9 mouse cellular contexts compared by ENCODE assay signal in the genomic region with DNA sequence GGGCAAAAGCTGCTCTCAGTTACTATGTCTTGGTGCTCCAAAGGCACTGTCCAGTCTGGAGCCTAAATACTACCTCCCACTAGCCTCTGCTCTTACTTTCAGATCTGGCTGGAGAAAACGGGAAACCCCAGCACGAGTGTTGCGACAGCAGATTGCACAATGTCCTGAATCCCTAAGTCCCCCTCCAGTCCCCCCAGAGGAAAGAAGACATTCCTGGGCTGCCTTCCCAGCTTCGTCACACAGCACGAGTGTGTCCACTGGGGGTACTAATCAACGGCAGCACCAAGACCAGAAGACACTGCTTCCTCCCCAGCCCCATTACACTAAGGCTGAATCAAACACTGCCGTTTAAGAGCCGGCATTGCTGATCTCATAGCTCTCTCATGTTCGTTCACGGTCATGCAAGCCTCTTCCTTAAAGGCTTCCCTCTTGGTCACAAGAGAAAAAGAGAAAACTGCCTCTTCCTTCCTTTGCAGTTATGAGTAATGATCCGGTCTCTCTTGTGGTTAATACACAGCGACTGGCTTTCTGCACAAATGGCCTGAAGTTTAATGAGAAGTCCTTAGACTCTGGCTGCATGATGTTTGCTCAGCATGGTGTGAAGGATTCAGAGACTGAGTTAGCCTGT. TPM values are rescaled to one million over a fixed set of nuclear protein-coding genes. Genes with fewer than 3 reads are reported as not detected.
DNase-seq lines count a peak whose midpoint lies in the region; ATAC-seq lines count a peak whose summit lies in the region.
"Had no signal": no experiment of that assay in that cellular context is flagged by ENCODE, and none has a peak within 500 bp of the region (broad histone marks: within the 10 kb centered on the region; RNA-seq: fewer than 3 reads in every experiment).

No protein-coding gene starts in this region.

- H3K4me1 ChIP-seq in liver, embryonic 11.5 days (replicated peaks; ENCODE audit: control insufficient read depth, insufficient read depth, low read length) = no peaks in the 10 kb centered on the region
- H3K4me1 ChIP-seq in intestine, embryonic 15.5 days (replicated peaks) = 0 out of 2 replicates have a peak, but pooled peaks cover 8% of the 10 kb centered on the region
- no peaks in the 10 kb centered on the region for H3K4me1 ChIP-seq in midbrain, embryonic 16.5 days (ENCODE audit: control insufficient read depth, insufficient read depth, low read length)

- H3K9ac ChIP-seq in liver, embryonic 11.5 days (ENCODE audit: low read depth, low read length) = no peak overlapping the region
- H3K9ac ChIP-seq in intestine, embryonic 15.5 days = no peak overlapping the region
- H3K9ac ChIP-seq in midbrain, embryonic 16.5 days (ENCODE audit: low read depth, low read length) = no peak overlapping the region

- no peaks in the 10 kb centered on the region for H3K27me3 ChIP-seq in liver, embryonic 11.5 days (replicated peaks; ENCODE audit: control insufficient read depth, insufficient read depth, low read length)
- no peaks in the 10 kb centered on the region for H3K27me3 ChIP-seq in intestine, embryonic 15.5 days (replicated peaks)
- H3K27me3 ChIP-seq in midbrain, embryonic 16.5 days (ENCODE audit: control insufficient read depth, insufficient read depth, low read depth, low read length) = no peaks in the 10 kb centered on the region

- H3K4me2 ChIP-seq in liver, embryonic 11.5 days = no peak overlapping the region
- no peak overlapping the region; the same call in 1 of the 2 replicates for H3K4me2 ChIP-seq in intestine, embryonic 15.5 days (replicated peaks)
- no peak overlapping the region for H3K4me2 ChIP-seq in midbrain, embryonic 16.5 days (ENCODE audit: low read length)

- ATAC-seq in liver, embryonic 11.5 days (replicated peaks; ENCODE audit: low FRiP score) = no peak
- 0 out of 2 replicates have a peak, but pooled peaks have one; percentile 49 for ATAC-seq in intestine, embryonic 15.5 days
- no peak for ATAC-seq in midbrain, embryonic 16.5 days
- no peak for ATAC-seq in inflammation-experienced regulatory T-cells, adult 6 months

- H3K36me3 ChIP-seq in liver, embryonic 11.5 days (ENCODE audit: control insufficient read depth, insufficient read depth, low read length) = no peaks in the 10 kb centered on the region
- no peaks in the 10 kb centered on the region for H3K36me3 ChIP-seq in intestine, embryonic 15.5 days
- no peaks in the 10 kb centered on the region for H3K36me3 ChIP-seq in midbrain, embryonic 16.5 days (ENCODE audit: control insufficient read depth, insufficient read depth, low read length)

- no peak overlapping the region for H3K27ac ChIP-seq in liver, embryonic 11.5 days (ENCODE audit: low read depth, low read length)
- H3K27ac ChIP-seq in intestine, embryonic 15.5 days = peak overlapping the region; percentile 42; the same call in 1 of the 2 replicates
- no peak overlapping the region for H3K27ac ChIP-seq in midbrain, embryonic 16.5 days (ENCODE audit: low read length)

- WGBS in liver, embryonic 11.5 days = 45% methylated on average over 12 of the region's 12 CpGs
- WGBS in intestine, embryonic 15.5 days = 34% methylated on average over 12 of the region's 12 CpGs
- 43% methylated on average over 12 of the region's 12 CpGs for WGBS in midbrain, embryonic 16.5 days

- H3K4me3 ChIP-seq in liver, embryonic 11.5 days (ENCODE audit: low read depth, low read length) = no peak overlapping the region
- H3K4me3 ChIP-seq in intestine, embryonic 15.5 days (replicated peaks) = no peak overlapping the region
- no peak overlapping the region for H3K4me3 ChIP-seq in midbrain, embryonic 16.5 days (ENCODE audit: low read depth, low read length)

- H3K9me3 ChIP-seq in liver, embryonic 11.5 days (ENCODE audit: control insufficient read depth, low read length) = no peaks in the 10 kb centered on the region
- no peaks in the 10 kb centered on the region for H3K9me3 ChIP-seq in intestine, embryonic 15.5 days
- H3K9me3 ChIP-seq in midbrain, embryonic 16.5 days (replicated peaks; ENCODE audit: control insufficient read depth, low read length, poor library complexity, severe bottlenecking) = no peaks in the 10 kb centered on the region

- peak; percentile 7 for DNase-seq in liver
- no peak for DNase-seq in liver, embryonic 11.5 days (ENCODE audit: low spot score)
- peak; percentile 88 for DNase-seq in gastrocnemius, adult 18-20 months (ENCODE audit: low spot score)
- peak; percentile 68 for DNase-seq in lung, postnatal 25 days (ENCODE audit: low spot score)
- DNase-seq in layer of hippocampus, adult 9-10 months (ENCODE audit: low spot score) = no peak

RNA-seq across cellular contexts. Expression of gene Ccl2, which starts 28.5 kb away (rescaled TPM):
- 1.4 and 1.8 TPM in 2 replicates for polyA plus RNA-seq in liver, embryonic 11.5 days (2014; fragmentation: Nextera tagmentation; extraction: Ambion mirVana)
- 1 to 10 TPM in 1 of 2 experiments, under 1 TPM in 1; 0.48 to 1.5 TPM for total RNA-seq in gastrocnemius, adult 18-20 months (2021)
- 10.2 and 10.4 TPM in 2 replicates for polyA plus RNA-seq in intestine, embryonic 15.5 days (2015; fragmentation: Nextera tagmentation; extraction: Ambion mirVana)
- 0.31 TPM in 1 of 2 replicates, not detected in the other for polyA plus RNA-seq in midbrain, embryonic 16.5 days (2015; fragmentation: Nextera tagmentation; extraction: Ambion mirVana)
- polyA plus RNA-seq in inflammation-experienced regulatory T-cells, adult 6 months (2017; shearing (Covaris generic)) = not detected
- polyA plus RNA-seq: limb, embryonic 11.5 days had no signal

RNA-seq across cellular contexts. Expression of gene Gm17268, which starts 31.5 kb away (rescaled TPM):
- polyA plus RNA-seq in liver, embryonic 11.5 days (2014; fragmentation: Nextera tagmentation; extraction: Ambion mirVana) = not detected in 2 replicates
- total RNA-seq in gastrocnemius, adult 18-20 months (2021) = not detected
- polyA plus RNA-seq in intestine, embryonic 15.5 days (2015; fragmentation: Nextera tagmentation; extraction: Ambion mirVana) = not detected in 2 replicates
- polyA plus RNA-seq in midbrain, embryonic 16.5 days (2015; fragmentation: Nextera tagmentation; extraction: Ambion mirVana) = not detected in 2 replicates
- polyA plus RNA-seq in inflammation-experienced regulatory T-cells, adult 6 months (2017; shearing (Covaris generic)) = not detected
- polyA plus RNA-seq: limb, embryonic 11.5 days had no signal

RNA-seq across cellular contexts. Expression of gene Ccl7, which starts 38.6 kb away (rescaled TPM):
- 0.36 and 0.39 TPM in 2 replicates for polyA plus RNA-seq in liver, embryonic 11.5 days (2014; fragmentation: Nextera tagmentation; extraction: Ambion mirVana)
- 1 to 10 TPM in 1 of 2 experiments, not detected in 1; 1.2 TPM for total RNA-seq in gastrocnemius, adult 18-20 months (2021)
- polyA plus RNA-seq in intestine, embryonic 15.5 days (2015; fragmentation: Nextera tagmentation; extraction: Ambion mirVana) = 3.6 and 5.1 TPM in 2 replicates
- polyA plus RNA-seq in midbrain, embryonic 16.5 days (2015; fragmentation: Nextera tagmentation; extraction: Ambion mirVana) = 0.27 and 0.48 TPM in 2 replicates
- polyA plus RNA-seq in inflammation-experienced regulatory T-cells, adult 6 months (2017; shearing (Covaris generic)) = not detected
- polyA plus RNA-seq: limb, embryonic 11.5 days had no signal

RNA-seq across cellular contexts. Expression of gene Asic2, which starts 38.7 kb away (rescaled TPM):
- 0.18 and 0.27 TPM in 2 replicates for polyA plus RNA-seq in liver, embryonic 11.5 days (2014; fragmentation: Nextera tagmentation; extraction: Ambion mirVana)
- total RNA-seq in gastrocnemius, adult 18-20 months (2021) = under 1 TPM; 0.11 to 0.31 TPM
- polyA plus RNA-seq in intestine, embryonic 15.5 days (2015; fragmentation: Nextera tagmentation; extraction: Ambion mirVana) = 0.19 and 0.32 TPM in 2 replicates
- 13.0 and 16.2 TPM in 2 replicates for polyA plus RNA-seq in midbrain, embryonic 16.5 days (2015; fragmentation: Nextera tagmentation; extraction: Ambion mirVana)
- polyA plus RNA-seq in inflammation-experienced regulatory T-cells, adult 6 months (2017; shearing (Covaris generic)) = not detected

RNA-seq across cellular contexts. Expression of gene Ccl11, which starts 50.7 kb away (rescaled TPM):
- not detected in 2 replicates for polyA plus RNA-seq in liver, embryonic 11.5 days (2014; fragmentation: Nextera tagmentation; extraction: Ambion mirVana)
- 10 to 100 TPM; 13.2 to 21.0 TPM for total RNA-seq in gastrocnemius, adult 18-20 months (2021)
- polyA plus RNA-seq in intestine, embryonic 15.5 days (2015; fragmentation: Nextera tagmentation; extraction: Ambion mirVana) = 97.5 and 103 TPM in 2 replicates
- polyA plus RNA-seq in midbrain, embryonic 16.5 days (2015; fragmentation: Nextera tagmentation; extraction: Ambion mirVana) = 0.23 TPM in 1 of 2 replicates, not detected in the other
- not detected for polyA plus RNA-seq in inflammation-experienced regulatory T-cells, adult 6 months (2017; shearing (Covaris generic))
- polyA plus RNA-seq: limb, embryonic 11.5 days had no signal

Comparison
In these comparisons a context has a peak if more than half of its experiments do, and no peak if none do; other contexts are left out.
1. DNase-seq: peak in liver (single experiment), gastrocnemius, adult 18-20 months (single experiment) and lung, postnatal 25 days (single experiment); none in liver, embryonic 11.5 days (single experiment) and layer of hippocampus, adult 9-10 months (single experiment).